Mouse (Mus musculus) hematopoietic stem cell, adult 5-6 weeks (primary cell): ENCODE measurements around the gene Lonrf2. TPM values are rescaled to one million over a fixed set of nuclear protein-coding genes. Genes with fewer than 3 reads are reported as not detected.

Experiments
- ATAC-seq, 2 experiments: fragments of 125-278 bp in 1 of 2; replicated peaks in 1 of 2; 2 replicates each; pipeline ENCODE4 v1.8.0; 2016 to 2017; ENCODE audit warnings: inconsistent platforms in 2 of 2, mild to moderate bottlenecking in 2 of 2, moderate number of reproducible peaks in 2 of 2, low read depth in 1 of 2, moderate TSS enrichment in 1 of 2; ENCODE audit not compliant: low FRiP score in 2 of 2, poor library complexity in 2 of 2, severe bottlenecking in 2 of 2, insufficient read depth in 1 of 2, low TSS enrichment in 1 of 2
- total RNA-seq: library from RNA; stranded (forward); fragments of 172-1452, 232-1000 nt; gene quantifications from 2 replicates; pipeline ENCODE4 v1.2.3, GENCODE M21; 2017

The Lonrf2 gene
- total RNA-seq = 0.19 and 1.0 TPM in 2 replicates

GRCm38 (mm10) chr1:38836477-38836872 is at the start of gene Lonrf2:
TSS of gene Lonrf2 (minus strand) at chr1:38836711.
- no peak for ATAC-seq

- ATAC-seq = no peak
Observed at GRCm38 (mm10) chr1:38885956-38886355, 49.4 kb upstream of the Lonrf2 start.

- ATAC-seq = no peak
Observed at GRCm38 (mm10) chr1:38883766-38884165, 47.3 kb upstream of the Lonrf2 start.

- no peak for ATAC-seq
Observed at GRCm38 (mm10) chr1:38882746-38883145, 46.2 kb upstream of the Lonrf2 start.

DNA sequence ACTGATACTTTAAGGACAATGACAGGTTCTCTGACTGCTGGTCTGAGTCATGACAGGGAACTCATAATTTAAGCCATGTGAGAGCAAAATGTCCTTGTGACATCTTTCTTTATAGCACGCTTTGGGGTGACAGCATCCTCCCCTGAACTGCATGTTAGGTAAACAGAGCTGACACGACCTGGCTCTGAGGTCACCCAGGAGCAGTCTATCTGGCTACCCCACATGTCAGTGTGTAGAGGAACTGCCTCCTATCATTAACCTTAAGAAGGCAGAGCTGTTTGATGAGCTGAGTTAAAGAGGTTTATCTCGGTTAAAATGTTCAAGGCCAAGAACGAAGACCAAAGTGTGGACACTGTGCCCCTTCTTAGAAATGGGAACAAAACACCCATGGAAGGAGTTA is 44.9 kb upstream of the Lonrf2 start:
- ATAC-seq = no peak

GRCm38 (mm10) chr1:38876671-38877382 is 40.3 kb upstream of the Lonrf2 start:
- no peak for ATAC-seq

DNA sequence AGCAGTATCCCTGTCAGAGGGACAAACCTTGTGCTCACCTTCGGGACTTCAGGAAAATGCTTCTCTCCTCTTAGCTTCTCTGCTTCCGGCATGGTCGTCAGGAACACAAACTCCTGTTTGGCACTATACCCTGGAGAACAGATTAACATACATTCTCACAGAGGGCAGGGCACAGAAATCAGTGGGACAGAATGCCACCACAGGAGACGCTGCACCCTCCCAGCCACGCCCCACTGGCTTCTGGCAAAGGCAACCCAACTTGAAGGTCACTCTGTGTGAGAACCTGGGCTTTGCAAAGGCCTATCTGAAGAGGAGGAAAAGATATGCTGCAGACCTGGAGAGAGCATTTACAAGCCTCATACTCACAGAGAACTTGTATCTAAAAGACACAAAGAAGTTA is 37.4 kb upstream of the Lonrf2 start:
- ATAC-seq = no peak

DNA sequence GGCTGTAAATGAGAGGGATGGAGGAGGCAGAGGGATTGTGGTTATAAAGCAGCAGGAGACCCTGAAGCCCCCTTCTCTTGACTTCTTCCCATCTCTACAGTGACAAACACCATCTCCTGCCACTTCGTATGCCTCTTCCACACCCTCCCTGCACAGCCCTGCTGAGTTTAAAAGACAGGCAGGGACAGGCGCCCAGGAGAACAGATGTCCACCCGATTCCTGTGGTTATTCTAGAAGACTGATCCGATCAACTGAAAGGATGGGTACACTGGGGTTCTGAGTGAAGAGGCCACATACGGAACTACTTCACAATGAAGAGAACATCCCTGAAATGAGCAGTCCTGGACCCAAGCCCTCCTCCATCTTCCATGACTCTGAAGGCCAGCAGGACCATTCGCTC is 35.3 kb upstream of the Lonrf2 start:
- no peak for ATAC-seq

GRCm38 (mm10) chr1:38869398-38870195 is 33.1 kb upstream of the Lonrf2 start:
- ATAC-seq = no peak

DNA sequence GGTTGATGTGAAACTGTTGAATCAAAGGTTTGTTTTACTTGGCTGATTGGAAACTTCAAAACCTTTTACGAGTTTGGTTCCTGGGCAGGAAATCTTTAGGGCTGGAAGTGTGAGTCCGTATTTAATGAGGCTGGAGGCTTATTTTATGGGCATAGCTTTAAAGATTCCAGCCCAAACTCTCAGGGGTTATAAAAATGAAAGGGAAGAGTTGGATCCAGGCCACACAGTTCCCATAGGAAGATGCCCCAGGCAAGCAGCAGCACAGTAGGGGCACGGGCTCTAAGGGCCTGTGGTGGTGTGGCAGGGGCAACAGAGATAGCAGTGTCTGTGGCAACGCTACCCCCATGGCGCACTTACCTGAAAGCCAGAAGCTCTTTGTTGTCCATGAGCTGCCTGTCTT is 29.7 kb upstream of the Lonrf2 start:
- no peak for ATAC-seq

- peak in 1 of 2 experiments; percentile 27; a peak in 1 of 4 replicates for ATAC-seq
Observed at GRCm38 (mm10) chr1:38864341-38864740, 27.8 kb upstream of the Lonrf2 start.

DNA sequence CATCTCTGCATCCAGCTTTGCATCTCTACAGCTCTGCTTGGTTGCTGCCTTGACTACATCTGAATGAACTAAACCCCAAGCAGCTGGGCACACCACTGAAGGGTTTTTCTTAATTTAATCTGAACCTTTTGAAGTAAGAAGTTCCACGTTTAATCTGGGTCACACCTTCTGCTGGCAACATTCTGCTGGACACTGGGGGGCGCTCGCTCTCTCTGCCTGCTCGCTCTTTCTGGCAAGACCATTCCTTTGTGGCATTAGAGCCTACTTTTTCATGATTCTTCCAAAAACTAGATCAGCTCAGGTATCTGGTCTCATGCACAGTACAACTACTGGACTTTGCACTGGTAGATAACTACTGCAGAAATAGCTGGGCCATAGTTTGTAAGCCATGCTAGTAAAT is 25.7 kb upstream of the Lonrf2 start:
- no peak for ATAC-seq

- ATAC-seq = no peak
Observed at GRCm38 (mm10) chr1:38860867-38861524, 24.5 kb upstream of the Lonrf2 start.

DNA sequence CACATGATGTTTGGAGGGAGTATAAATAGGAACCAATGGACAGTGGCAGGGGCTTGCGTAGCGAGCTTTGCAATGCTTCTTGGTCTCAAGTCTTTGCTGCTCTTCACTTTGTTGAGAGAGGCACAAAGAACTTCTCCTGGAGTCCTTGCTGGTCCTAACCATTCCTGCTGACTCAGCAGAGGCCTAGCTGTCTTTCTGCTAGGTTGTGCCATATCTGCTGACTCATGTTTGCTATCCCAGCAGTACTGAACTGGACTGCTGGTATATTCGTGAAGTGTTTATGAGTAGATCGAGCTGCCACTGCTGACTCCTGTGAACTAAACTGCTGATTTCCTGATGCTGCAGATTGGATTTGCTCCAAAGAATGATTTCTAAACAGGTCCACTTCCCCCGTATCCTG is 23.7 kb upstream of the Lonrf2 start:
- no peak for ATAC-seq

DNA sequence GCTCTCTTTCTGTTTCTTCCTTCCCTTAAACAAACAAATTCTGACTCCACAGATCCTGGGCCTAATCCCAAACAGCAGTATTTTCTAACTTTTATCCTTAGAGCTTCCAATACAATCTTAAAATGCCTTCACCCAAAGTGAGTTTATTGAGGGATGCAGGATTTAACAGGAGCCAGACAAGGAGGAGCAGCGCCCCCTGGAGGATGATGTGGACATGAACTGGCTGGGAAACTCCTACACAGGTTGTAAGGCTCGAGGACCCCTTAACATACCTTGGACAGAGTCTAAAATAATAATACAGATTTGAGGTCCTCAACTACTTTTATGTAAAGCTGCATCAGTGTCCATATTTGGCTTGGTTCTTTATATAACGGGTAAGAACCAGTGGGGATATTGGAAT is 19.7 kb upstream of the Lonrf2 start:
- ATAC-seq = no peak

- ATAC-seq = no peak
Observed at GRCm38 (mm10) chr1:38852250-38852649, 15.7 kb upstream of the Lonrf2 start.

- ATAC-seq = no peak
Observed at GRCm38 (mm10) chr1:38850650-38851049, 14.1 kb upstream of the Lonrf2 start.
